Mouse (Mus musculus) heart, embryonic 11.5 days (tissue): ENCODE data around the gene Cilp2. TPM values are rescaled to one million over a fixed set of nuclear protein-coding genes. Genes with fewer than 3 reads are reported as not detected.
A peak's percentile ranks its signal among the peaks of the same experiment; 100 is the strongest.

Experiments used
- ATAC-seq: fragments of 200-750 bp; cut with Nextera tagmentation; replicated peaks from 2 replicates; pipeline ENCODE4 v1.8.0; 2017; ENCODE audit warnings: moderate library complexity; ENCODE audit not compliant: insufficient number of reproducible peaks, low FRiP score, low TSS enrichment
- H3K27ac ChIP-seq: fragments of 300-500 bp; sonication (generic); 2 replicates; pipeline ENCODE4 v1.5.1; 2014; ENCODE audit warnings: mild to moderate bottlenecking, low read depth, low read length
- H3K27me3 ChIP-seq: fragments of 300-500 bp; sonication (generic); 2 replicates; pipeline ENCODE4 v1.6.1; 2014; ENCODE audit warnings: mild to moderate bottlenecking, low read length, mixed read lengths; ENCODE audit not compliant: control insufficient read depth, insufficient read depth
- H3K36me3 ChIP-seq: fragments of 300-500 bp; sonication (generic); 2 replicates; pipeline ENCODE4 v1.6.1; 2014; ENCODE audit warnings: mild to moderate bottlenecking, low read length, moderate library complexity, mixed read lengths; ENCODE audit not compliant: control insufficient read depth, insufficient read depth
- H3K4me1 ChIP-seq: fragments of 300-500 bp; sonication (generic); 2 replicates; pipeline ENCODE4 v1.6.1; 2014; ENCODE audit warnings: low read length; ENCODE audit not compliant: control insufficient read depth, insufficient read depth
- H3K4me2 ChIP-seq: fragments of 300-500 bp; sonication (generic); 2 replicates; pipeline ENCODE4 v1.6.1; 2014; ENCODE audit warnings: mild to moderate bottlenecking, moderate library complexity
- H3K4me3 ChIP-seq: fragments of 300-500 bp; sonication (generic); 2 replicates; pipeline ENCODE4 v1.5.1; 2014; ENCODE audit warnings: low read depth, low read length
- H3K9ac ChIP-seq: fragments of 300-500 bp; sonication (generic); 2 replicates; pipeline ENCODE4 v1.6.1; 2014; ENCODE audit warnings: mild to moderate bottlenecking, low read depth, low read length, moderate library complexity
- H3K9me3 ChIP-seq: fragments of 300-500 bp; sonication (generic); replicated peaks from 2 replicates; pipeline ENCODE4 v1.6.1; 2016; ENCODE audit warnings: low read length; ENCODE audit not compliant: control insufficient read depth
- WGBS: fragments of 180-500 bp; shearing (Covaris S2); extraction: QIAGEN DNeasy Blood & Tissue Kit; methylation state at CpG from one replicate; pipeline ENCODE4 v1.1.7; 2014; ENCODE audit not compliant: insufficient replicate concordance; 5-methylcytosine and 5-hydroxymethylcytosine counted together
- polyA plus RNA-seq: library from polyadenylated mRNA; unstranded; fragments of >200 nt; fragmentation: Nextera tagmentation; extraction: Ambion mirVana; gene quantifications from 2 replicates; pipeline ENCODE4 v1.2.1, GENCODE M21; 2014

Cilp2 gene
- polyA plus RNA-seq, 1 experiment from 2014 or later: 0.21 TPM

GRCm38 (mm10) chr8:69919876-69920662 lies 32.6 kb upstream of the Cilp2 start:
- 0 out of 2 replicates have a peak overlapping the region, but pooled peaks have one; percentile 6 for H3K9ac ChIP-seq
- ATAC-seq: 0 out of 2 replicates have a peak, but pooled peaks have one; percentile 23

GRCm38 (mm10) chr8:69919010-69919409 lies 31.5 kb upstream of the Cilp2 start:
- H3K9me3 ChIP-seq: no peaks in the 10 kb centered on the region
- no peaks in the 10 kb centered on the region for H3K27me3 ChIP-seq
- no peak overlapping the region for H3K9ac ChIP-seq
- ATAC-seq: peak; percentile 27; the same call in 1 of the 2 replicates
- 75% methylated on average over 1 of the region's 1 CpGs for WGBS
- no peak overlapping the region for H3K4me2 ChIP-seq
- H3K4me1 ChIP-seq: peaks cover 49% of the 10 kb centered on the region
- H3K4me3 ChIP-seq: no peak overlapping the region
- peak overlapping the region; percentile 66; the same call in 1 of the 2 replicates for H3K27ac ChIP-seq
- peaks cover 11% of the 10 kb centered on the region for H3K36me3 ChIP-seq

More at GRCm38 (mm10) chr8:69919876-69920662, 32.6 kb upstream of the Cilp2 start:
- Histone ChIP-seq H3K9me3 (no peaks in the 10 kb centered on the region), H3K36me3 (peaks cover 8% of the 10 kb centered on the region), H3K27ac (peak overlapping the region; percentile 72; the same call in 1 of the 2 replicates), H3K4me2 (peak overlapping the region; percentile 22; the same call in 1 of the 2 replicates), H3K4me3 (no peak overlapping the region), H3K27me3 (no peaks in the 10 kb centered on the region), H3K4me1 (peaks cover 45% of the 10 kb centered on the region)
- WGBS: 38% methylated on average over 11 of the region's 11 CpGs

GRCm38 (mm10) chr8:69918506-69918905 lies 31.0 kb upstream of the Cilp2 start:
- no peak overlapping the region for H3K4me2 ChIP-seq
- no peak overlapping the region for H3K27ac ChIP-seq
- H3K4me3 ChIP-seq: no peak overlapping the region
- peaks cover 14% of the 10 kb centered on the region for H3K36me3 ChIP-seq
- no peak overlapping the region for H3K9ac ChIP-seq
- H3K27me3 ChIP-seq: no peaks in the 10 kb centered on the region
- peaks cover 44% of the 10 kb centered on the region for H3K4me1 ChIP-seq
- ATAC-seq: no peak
- H3K9me3 ChIP-seq: no peaks in the 10 kb centered on the region

GRCm38 (mm10) chr8:69915748-69916147 lies 28.3 kb upstream of the Cilp2 start:
- Histone ChIP-seq H3K4me1 (peaks cover 32% of the 10 kb centered on the region), H3K4me2 (peak overlapping the region; percentile 34), H3K27ac (peak overlapping the region; percentile 89), H3K4me3 (no peak overlapping the region), H3K27me3 (no peaks in the 10 kb centered on the region), H3K36me3 (peaks cover 36% of the 10 kb centered on the region), H3K9me3 (no peaks in the 10 kb centered on the region), H3K9ac (peak overlapping the region; percentile 28; the same call in 1 of the 2 replicates)
- 30% methylated on average over 5 of the region's 5 CpGs for WGBS
- peak; percentile 61; the same call in 1 of the 2 replicates for ATAC-seq

- H3K36me3 ChIP-seq: peaks cover 39% of the 10 kb centered on the region
- H3K4me1 ChIP-seq: peaks cover 22% of the 10 kb centered on the region
- H3K9ac ChIP-seq: no peak overlapping the region
- no peaks in the 10 kb centered on the region for H3K27me3 ChIP-seq
- no peak overlapping the region for H3K4me3 ChIP-seq
- 74% methylated on average over 4 of the region's 4 CpGs for whole genome bisulfite sequencing
- no peak overlapping the region for H3K4me2 ChIP-seq
- H3K9me3 ChIP-seq: no peaks in the 10 kb centered on the region
- ATAC-seq: no peak
- no peak overlapping the region for H3K27ac ChIP-seq
Observed at GRCm38 (mm10) chr8:69914526-69914925, 27.0 kb upstream of the Cilp2 start.

- ATAC-seq: no peak
- peaks cover 20% of the 10 kb centered on the region for H3K4me1 ChIP-seq
- no peak overlapping the region for H3K4me3 ChIP-seq
- H3K27me3 ChIP-seq: no peaks in the 10 kb centered on the region
- H3K9ac ChIP-seq: no peak overlapping the region
- no peak overlapping the region for H3K4me2 ChIP-seq
- no peaks in the 10 kb centered on the region for H3K9me3 ChIP-seq
- H3K27ac ChIP-seq: no peak overlapping the region
- 91% methylated on average over 12 of the region's 12 CpGs for WGBS
- peaks cover 51% of the 10 kb centered on the region for H3K36me3 ChIP-seq
Observed at GRCm38 (mm10) chr8:69912478-69913074, 25.1 kb upstream of the Cilp2 start.

- Histone ChIP-seq H3K27ac (no peak overlapping the region), H3K36me3 (peaks cover 51% of the 10 kb centered on the region), H3K4me2 (no peak overlapping the region), H3K4me3 (no peak overlapping the region), H3K9me3 (no peaks in the 10 kb centered on the region), H3K27me3 (no peaks in the 10 kb centered on the region), H3K9ac (no peak overlapping the region), H3K4me1 (peaks cover 20% of the 10 kb centered on the region)
- 89% methylated on average over 13 of the region's 13 CpGs for WGBS
- ATAC-seq: no peak
Observed at GRCm38 (mm10) chr8:69911917-69912316, 24.4 kb upstream of the Cilp2 start.

GRCm38 (mm10) chr8:69907106-69907505 lies 19.6 kb upstream of the Cilp2 start:
- peaks cover 21% of the 10 kb centered on the region for H3K4me1 ChIP-seq
- H3K9me3 ChIP-seq: no peaks in the 10 kb centered on the region
- WGBS: 82% methylated on average over 2 of the region's 2 CpGs
- H3K27ac ChIP-seq: no peak overlapping the region
- H3K4me2 ChIP-seq: no peak overlapping the region
- ATAC-seq: no peak
- no peak overlapping the region for H3K4me3 ChIP-seq
- no peaks in the 10 kb centered on the region for H3K27me3 ChIP-seq
- H3K9ac ChIP-seq: no peak overlapping the region
- peaks cover 27% of the 10 kb centered on the region for H3K36me3 ChIP-seq
